Mouse (Mus musculus) heart, postnatal 0 days (tissue): Measurements from ENCODE around the gene Epn2. TPM values are rescaled to one million over a fixed set of nuclear protein-coding genes. Genes with fewer than 3 reads are reported as not detected.

Experiments used
- ATAC-seq: fragments of 200-750 bp; cut with Nextera tagmentation; 2 replicates; pipeline ENCODE4 v1.8.0; 2017; ENCODE audit warnings: low read depth, moderate number of reproducible peaks, moderate library complexity; ENCODE audit not compliant: insufficient read depth
- DNase-seq: peaks from one replicate; pipeline ENCODE4 v3.0.0-alpha.2; 2016; ENCODE audit warnings: low spot score
- H3K27ac ChIP-seq: fragments of 300-500 bp; sonication (generic); 2 replicates; pipeline ENCODE4 v1.5.1; 2014; ENCODE audit warnings: low read depth, mild to moderate bottlenecking
- H3K27me3 ChIP-seq: fragments of 300-500 bp; sonication (generic); 2 replicates; pipeline ENCODE4 v1.6.1; 2014; ENCODE audit warnings: low read length, mixed read lengths; ENCODE audit not compliant: control insufficient read depth, insufficient read depth
- H3K36me3 ChIP-seq: fragments of 300-500 bp; sonication (generic); replicated peaks from 2 replicates; pipeline ENCODE4 v1.6.1; 2014; ENCODE audit warnings: low read length, mixed read lengths; ENCODE audit not compliant: control insufficient read depth, insufficient read depth
- H3K4me1 ChIP-seq: fragments of 300-500 bp; sonication (generic); 2 replicates; pipeline ENCODE4 v1.6.1; 2014; ENCODE audit warnings: antibody characterized with exemption; ENCODE audit not compliant: control insufficient read depth, insufficient read depth
- H3K4me2 ChIP-seq: fragments of 300-500 bp; sonication (generic); 2 replicates; pipeline ENCODE4 v1.6.1; 2014; ENCODE audit warnings: low read depth, mild to moderate bottlenecking, low read length, moderate library complexity
- H3K4me3 ChIP-seq: fragments of 300-500 bp; sonication (generic); 2 replicates; pipeline ENCODE4 v1.5.1; 2014; ENCODE audit warnings: low read depth, low read length
- H3K9ac ChIP-seq: fragments of 300-500 bp; sonication (generic); replicated peaks from 2 replicates; pipeline ENCODE4 v1.6.1; 2014; ENCODE audit warnings: low read depth, low read length, mixed read lengths
- H3K9me3 ChIP-seq: fragments of 300-500 bp; sonication (generic); replicated peaks from 2 replicates; pipeline ENCODE4 v1.6.1; 2016; ENCODE audit warnings: low read length; ENCODE audit not compliant: control insufficient read depth
- CTCF ChIP-seq: IDR thresholded peaks from 2 replicates; pipeline ENCODE4 v1.5.1; 2016; ENCODE audit warnings: antibody characterized with exemption, control low read depth, low read depth
- EP300 ChIP-seq: IDR thresholded peaks from 2 replicates; pipeline ENCODE4 v1.6.1; 2016; ENCODE audit warnings: antibody characterized with exemption, low read depth
- WGBS: fragments of 180-500 bp; shearing (Covaris S2); extraction: QIAGEN DNeasy Blood & Tissue Kit; methylation state at CpG from one replicate; pipeline ENCODE4 v1.1.7; 2014; 5-methylcytosine and 5-hydroxymethylcytosine counted together
- polyA plus RNA-seq: library from polyadenylated mRNA; unstranded; fragments of >200 nt; fragmentation: Nextera tagmentation; extraction: Ambion mirVana; gene quantifications from 2 replicates; pipeline ENCODE4 v1.2.1, GENCODE M21; 2015
- total RNA-seq: library from RNA; depleted of rRNA; stranded (reverse); fragments of >200 nt; gene quantifications from 2 replicates; pipeline ENCODE4 v1.2.3, GENCODE M21; 2014; ENCODE audit warnings: low replicate concordance

Epn2 gene
- total and polyA plus RNA-seq, 2 experiments from 2014 or later = 19.3 to 21.3 TPM

DNA sequence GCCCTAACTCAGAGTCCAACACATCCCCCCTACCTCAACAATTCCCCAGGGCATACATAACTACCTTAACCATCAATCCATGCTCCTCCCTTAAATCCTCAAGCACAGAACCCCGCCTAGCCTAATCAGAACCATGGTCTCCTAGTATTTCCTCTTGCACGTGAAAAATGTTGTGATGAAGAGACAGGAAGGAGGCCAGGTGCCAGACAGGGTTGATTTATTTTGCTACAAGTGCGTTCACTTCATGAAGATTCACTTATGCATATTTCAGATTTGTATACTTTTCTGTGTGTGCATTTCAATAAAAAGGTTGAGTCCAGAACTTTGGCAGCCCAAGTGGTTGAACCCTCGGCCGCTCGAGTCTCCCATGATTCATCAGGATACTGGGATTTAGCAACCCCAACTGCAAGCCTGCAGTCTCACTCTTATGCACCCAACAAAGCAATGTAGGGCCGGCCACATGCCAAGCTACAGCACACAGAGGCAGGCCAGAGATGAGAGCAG, 443 bp upstream of the Epn2 start:
- DNase-seq (no peak), ATAC-seq (no peak)
- H3K27ac ChIP-seq = no peak overlapping the region
- H3K4me3 ChIP-seq = peak overlapping the region; percentile 80
- no peaks in the 10 kb centered on the region for H3K27me3 ChIP-seq
- H3K9ac ChIP-seq = no peak overlapping the region
- H3K4me1 ChIP-seq = peaks cover 9% of the 10 kb centered on the region
- 81% methylated on average over 7 of the region's 7 CpGs for WGBS
- H3K9me3 ChIP-seq = no peaks in the 10 kb centered on the region
- H3K36me3 ChIP-seq = no peaks in the 10 kb centered on the region
- TF ChIP-seq CTCF = no peak
- no peak for TF ChIP-seq EP300
- H3K4me2 ChIP-seq = no peak overlapping the region

DNA sequence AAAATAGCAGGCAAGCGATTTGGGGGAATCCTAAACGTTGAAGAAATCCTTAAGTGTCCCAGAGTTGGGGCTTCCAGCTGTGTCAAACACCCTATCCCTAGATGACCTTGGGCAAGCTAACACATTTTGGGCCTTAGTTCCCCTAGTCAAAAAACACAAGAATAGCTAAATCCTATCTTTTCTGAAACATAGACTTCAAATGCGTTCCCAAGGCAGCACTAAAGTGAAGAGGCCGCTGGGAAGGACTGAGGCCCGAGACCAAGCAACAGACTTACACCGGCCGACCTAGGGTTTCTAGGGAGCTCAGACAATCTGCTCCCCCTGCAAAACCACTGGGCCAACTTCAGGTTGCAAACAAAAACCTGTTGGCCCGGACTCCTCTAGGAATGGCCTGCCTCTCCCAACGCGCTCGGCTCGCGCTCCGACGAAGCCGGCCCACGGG, 925 bp downstream of the Epn2 start:
- peak overlapping the region; percentile 80 for H3K4me3 ChIP-seq
- ATAC-seq = no peak
- H3K27me3 ChIP-seq = no peaks in the 10 kb centered on the region
- WGBS = 3% methylated on average over 17 of the region's 17 CpGs
- H3K4me1 ChIP-seq = peaks cover 13% of the 10 kb centered on the region
- TF ChIP-seq EP300 = no peak
- no peak for TF ChIP-seq CTCF
- H3K4me2 ChIP-seq = peak overlapping the region; percentile 99
- H3K9me3 ChIP-seq = no peaks in the 10 kb centered on the region
- peak overlapping the region; percentile 95 for H3K27ac ChIP-seq
- no peak for DNase-seq
- H3K36me3 ChIP-seq = no peaks in the 10 kb centered on the region
- peak overlapping the region; percentile 91 for H3K9ac ChIP-seq

DNA sequence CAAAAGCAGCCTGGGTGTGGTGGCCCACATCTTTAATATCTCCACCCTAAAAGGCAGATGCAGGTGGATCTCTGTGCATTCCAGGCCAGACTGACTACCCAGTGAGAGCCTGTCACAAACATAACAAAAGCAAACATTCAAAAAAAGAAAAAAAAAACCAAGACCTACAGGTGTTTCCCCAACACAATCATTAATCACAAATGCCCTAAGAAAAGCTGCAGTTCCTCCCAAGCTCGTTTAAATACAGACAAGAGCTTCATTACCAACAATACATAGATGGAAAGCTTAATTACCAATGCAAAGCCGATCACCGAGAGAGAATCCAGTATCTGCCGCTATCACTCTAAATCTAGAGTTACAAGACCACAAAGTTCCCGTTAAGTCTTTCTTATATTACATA, 1.5 kb downstream of the Epn2 start:
- TF ChIP-seq EP300 (no peak), CTCF (no peak)

DNA sequence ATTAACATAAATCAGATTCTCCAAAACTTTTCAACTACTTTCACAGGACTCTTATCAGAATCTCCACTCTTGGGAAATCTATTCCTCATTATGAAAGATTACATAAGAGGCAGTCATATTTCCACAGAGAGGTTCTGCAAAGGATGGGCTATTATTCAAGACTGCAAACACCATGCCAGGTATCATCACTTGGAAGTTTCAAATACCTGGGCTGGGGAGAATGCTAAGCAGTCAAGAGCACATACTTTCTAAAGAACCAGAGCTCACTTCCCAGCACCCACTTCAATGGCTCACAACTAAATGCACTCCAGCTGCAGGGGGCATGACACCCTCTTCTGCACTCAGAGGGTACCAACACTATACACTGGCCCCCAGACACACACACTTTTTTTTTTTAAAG, 2.1 kb downstream of the Epn2 start:
- no peaks in the 10 kb centered on the region for H3K36me3 ChIP-seq

More for the DNA sequence above, 1.5 kb downstream of the Epn2 start:
- Histone ChIP-seq H3K9ac (peak overlapping the region; percentile 91), H3K9me3 (no peaks in the 10 kb centered on the region), H3K4me1 (peaks cover 13% of the 10 kb centered on the region), H3K27ac (no peak overlapping the region), H3K4me2 (peak overlapping the region; percentile 99), H3K27me3 (no peaks in the 10 kb centered on the region), H3K4me3 (peak overlapping the region; percentile 80), H3K36me3 (no peaks in the 10 kb centered on the region)
- DNase-seq = no peak
- no peak for ATAC-seq
- 20% methylated on average over 5 of the region's 5 CpGs for WGBS

DNA sequence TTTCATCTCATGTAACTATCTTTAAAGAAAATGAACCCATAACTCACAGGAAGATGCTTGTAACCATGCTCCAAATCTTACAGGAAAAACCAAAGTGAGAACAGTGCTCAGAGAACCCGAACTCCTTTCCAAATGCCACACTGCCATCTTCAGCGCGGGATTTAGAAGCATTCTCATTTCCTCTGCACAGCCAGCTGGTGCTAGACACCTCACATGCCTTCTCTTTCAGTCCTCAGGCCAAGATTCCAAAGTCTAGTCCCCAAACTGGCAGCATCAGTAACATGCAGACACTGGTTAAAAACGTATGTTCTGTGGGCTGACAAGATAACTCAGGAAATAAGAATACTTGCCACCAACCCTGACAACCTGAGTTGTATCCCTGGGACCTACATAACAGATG, 6.2 kb downstream of the Epn2 start:
- WGBS = 72% methylated on average over 4 of the region's 4 CpGs
- Histone ChIP-seq H3K9me3 (no peaks in the 10 kb centered on the region), H3K4me1 (peaks cover 13% of the 10 kb centered on the region), H3K36me3 (no peaks in the 10 kb centered on the region), H3K9ac (no peak overlapping the region), H3K27ac (no peak overlapping the region), H3K4me3 (no peak overlapping the region), H3K4me2 (no peak overlapping the region), H3K27me3 (no peaks in the 10 kb centered on the region)
- ATAC-seq = no peak
- no peak for DNase-seq
- TF ChIP-seq CTCF = no peak
- TF ChIP-seq EP300 = no peak

More for the DNA sequence above, 2.1 kb downstream of the Epn2 start:
- ATAC-seq = no peak
- Histone ChIP-seq H3K27me3 (no peaks in the 10 kb centered on the region), H3K4me1 (peaks cover 13% of the 10 kb centered on the region), H3K4me2 (peak overlapping the region; percentile 99; the same call in 1 of the 2 replicates), H3K4me3 (0 out of 2 replicates have a peak overlapping the region, but pooled peaks have one; percentile 80), H3K27ac (no peak overlapping the region), H3K9me3 (no peaks in the 10 kb centered on the region), H3K9ac (0 out of 2 replicates have a peak overlapping the region, but pooled peaks have one; percentile 91)
- no peak for TF ChIP-seq CTCF
- TF ChIP-seq EP300 = no peak
- no peak for DNase-seq

DNA sequence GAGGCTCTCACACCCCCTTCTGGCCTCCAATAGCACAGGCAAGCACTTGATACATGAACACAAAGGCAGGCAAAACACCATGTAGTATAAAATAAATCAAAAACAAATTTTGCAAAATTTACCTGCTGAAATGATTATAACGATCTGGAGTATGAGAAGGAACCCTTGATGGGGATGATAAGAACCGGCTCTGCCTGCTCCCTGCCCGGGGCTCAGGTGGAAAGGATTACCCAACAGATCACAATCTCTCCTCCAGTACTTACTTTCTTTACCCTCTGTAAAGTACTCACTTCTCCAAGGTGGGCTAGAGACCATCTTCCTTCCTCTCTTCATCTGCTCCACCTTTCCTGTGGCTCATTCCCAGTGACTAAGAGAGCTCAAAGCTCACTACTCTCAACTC, 8.3 kb downstream of the Epn2 start:
- Histone ChIP-seq H3K27me3 (no peaks in the 10 kb centered on the region), H3K36me3 (no peaks in the 10 kb centered on the region), H3K9me3 (no peaks in the 10 kb centered on the region), H3K27ac (no peak overlapping the region), H3K4me2 (no peak overlapping the region), H3K9ac (no peak overlapping the region), H3K4me3 (no peak overlapping the region), H3K4me1 (0 out of 2 replicates have a peak, but pooled peaks cover 4% of the 10 kb centered on the region)
- TF ChIP-seq EP300 (no peak), CTCF (no peak)
- ATAC-seq (no peak), DNase-seq (no peak)
- 98% methylated on average over 3 of the region's 3 CpGs for WGBS
